25 mouse cellular contexts compared by ENCODE assay signal in the genomic region with DNA sequence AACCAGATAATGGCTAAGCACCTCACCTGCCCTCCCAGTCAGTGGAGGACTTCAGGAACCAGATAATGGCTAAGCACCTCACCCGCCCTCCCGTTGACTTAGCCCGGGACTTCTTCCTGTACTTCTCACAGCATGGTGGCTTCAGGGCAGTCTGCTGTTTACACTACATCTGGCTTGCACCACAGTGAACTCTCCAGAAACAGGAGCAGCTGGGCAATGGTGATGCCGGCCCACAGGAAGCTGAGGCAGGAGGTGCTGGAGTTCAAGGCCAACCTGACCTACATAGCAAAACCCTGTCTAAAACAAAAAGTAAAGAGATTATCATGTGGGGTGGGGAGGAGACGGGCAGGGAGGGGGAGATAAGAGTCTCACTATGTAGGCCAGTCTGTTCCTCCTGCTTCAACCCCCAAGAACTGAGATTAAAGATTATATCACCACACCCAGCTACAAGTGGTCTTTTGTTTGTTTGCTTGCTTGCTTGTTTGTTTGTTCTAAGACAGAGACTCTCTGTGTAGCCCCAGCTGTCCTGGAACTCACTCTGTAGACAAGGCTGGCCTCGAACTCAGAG. TPM values are rescaled to one million over a fixed set of nuclear protein-coding genes. Genes with fewer than 3 reads are reported as not detected.
DNase-seq lines count a peak whose midpoint lies in the region; ATAC-seq and TF ChIP-seq lines count a peak whose summit lies in the region.
"Had no signal": no experiment of that assay in that cellular context is flagged by ENCODE, and none has a peak within 500 bp of the region (broad histone marks: within the 10 kb centered on the region; RNA-seq: fewer than 3 reads in every experiment).

No protein-coding gene starts in this region.

- DNase-seq in CD4-positive helper T cell, adult 2 months (ENCODE audit: low read depth, low spot score), result peak; percentile 27
- no peak for DNase-seq in G1E (ENCODE audit: low spot score)
- DNase-seq in limb, embryonic 10.5 days (ENCODE audit: low spot score), result no peak
- DNase-seq in embryo, embryonic 11 days, result no peak
- no peak for DNase-seq in cerebellum, adult 9-10 months
- no peak for DNase-seq in forebrain, embryonic 11.5 days (ENCODE audit: low spot score)
- DNase-seq: adrenal gland, postnatal 25 days; cerebellum, adult 9-11 months; gastrocnemius, adult 2 months; kidney, adult 11 months; kidney, postnatal 4 days; left cerebral cortex, postnatal 4 days; lung, adult 2 months; lung, postnatal 14 days; right cerebral cortex, postnatal 14 days; thymus, postnatal 25 days had no signal

- H3K9ac ChIP-seq in liver, embryonic 15.5 days, result no peak overlapping the region
- no peak overlapping the region for H3K9ac ChIP-seq in forebrain, embryonic 11.5 days (ENCODE audit: low read length)
- H3K9ac ChIP-seq in midbrain, embryonic 13.5 days (replicated peaks), result no peak overlapping the region
- H3K9ac ChIP-seq: kidney, embryonic 15.5 days; midbrain, embryonic 12.5 days had no signal

- peak overlapping the region; percentile 87 for H3K27ac ChIP-seq in limb, embryonic 10.5 days
- no peak overlapping the region for H3K27ac ChIP-seq in liver, embryonic 15.5 days (replicated peaks)
- H3K27ac ChIP-seq in forebrain, embryonic 11.5 days (ENCODE audit: low read depth, low read length), result no peak overlapping the region
- no peak overlapping the region for H3K27ac ChIP-seq in midbrain, embryonic 13.5 days
- H3K27ac ChIP-seq: forebrain, embryonic 10.5 days; gastrocnemius, adult 2 months; hindbrain, embryonic 10.5 days; hindbrain, postnatal 0 days; kidney, embryonic 15.5 days; left cerebral cortex, adult 2 months; midbrain, embryonic 12.5 days had no signal

- ATAC-seq in G1E (ENCODE audit: extremely low read depth, insufficient number of reproducible peaks, low FRiP score, poor library complexity, severe bottlenecking), result no peak
- ATAC-seq in liver, embryonic 15.5 days (ENCODE audit: insufficient read depth), result 0 out of 2 replicates have a peak, but pooled peaks have one; percentile 16
- no peak for ATAC-seq in forebrain, embryonic 11.5 days (replicated peaks; ENCODE audit: low FRiP score)
- ATAC-seq in midbrain, embryonic 13.5 days, result no peak
- ATAC-seq: hindbrain, postnatal 0 days had no signal

- peaks cover 55% of the 10 kb centered on the region for H3K4me1 ChIP-seq in G1E (ENCODE audit: insufficient read depth, low read depth, low read length)
- peaks cover 63% of the 10 kb centered on the region for H3K4me1 ChIP-seq in limb, embryonic 10.5 days
- peaks cover 45% of the 10 kb centered on the region for H3K4me1 ChIP-seq in liver, embryonic 15.5 days (replicated peaks)
- peaks cover 11% of the 10 kb centered on the region for H3K4me1 ChIP-seq in forebrain, embryonic 11.5 days (replicated peaks; ENCODE audit: control insufficient read depth, insufficient read depth, low read length)
- H3K4me1 ChIP-seq in midbrain, embryonic 13.5 days (replicated peaks), result peaks cover 16% of the 10 kb centered on the region

- WGBS in limb, embryonic 10.5 days, result 70% methylated on average over 6 of the region's 6 CpGs
- WGBS in liver, embryonic 15.5 days (ENCODE audit: insufficient replicate concordance), result 17% methylated on average over 6 of the region's 6 CpGs
- 72% methylated on average over 6 of the region's 6 CpGs for WGBS in forebrain, embryonic 11.5 days
- 72% methylated on average over 6 of the region's 6 CpGs for WGBS in midbrain, embryonic 13.5 days

- no peaks in the 10 kb centered on the region for H3K9me3 ChIP-seq in G1E (replicated peaks)
- no peaks in the 10 kb centered on the region for H3K9me3 ChIP-seq in limb, embryonic 10.5 days (replicated peaks)
- no peaks in the 10 kb centered on the region for H3K9me3 ChIP-seq in liver, embryonic 15.5 days (replicated peaks)
- no peaks in the 10 kb centered on the region for H3K9me3 ChIP-seq in forebrain, embryonic 11.5 days (ENCODE audit: control insufficient read depth, low read length)
- no peaks in the 10 kb centered on the region for H3K9me3 ChIP-seq in midbrain, embryonic 13.5 days
- H3K9me3 ChIP-seq: forebrain, embryonic 10.5 days; hindbrain, embryonic 10.5 days; kidney, embryonic 15.5 days; midbrain, embryonic 12.5 days had no signal

- H3K4me2 ChIP-seq in liver, embryonic 15.5 days, result no peak overlapping the region
- H3K4me2 ChIP-seq in forebrain, embryonic 11.5 days (ENCODE audit: low read depth, low read length, severe bottlenecking), result no peak overlapping the region
- H3K4me2 ChIP-seq in midbrain, embryonic 13.5 days (replicated peaks), result no peak overlapping the region
- H3K4me2 ChIP-seq: heart, embryonic 11.5 days; kidney, embryonic 15.5 days; midbrain, embryonic 12.5 days had no signal

- peaks cover 12% of the 10 kb centered on the region for H3K27me3 ChIP-seq in G1E (ENCODE audit: insufficient read depth, low read length)
- H3K27me3 ChIP-seq in limb, embryonic 10.5 days (ENCODE audit: low read depth, poor library complexity, severe bottlenecking), result no peaks in the 10 kb centered on the region
- H3K27me3 ChIP-seq in liver, embryonic 15.5 days, result peaks cover 41% of the 10 kb centered on the region
- H3K27me3 ChIP-seq in forebrain, embryonic 11.5 days (ENCODE audit: control insufficient read depth, insufficient read depth, low read length), result peaks cover 7% of the 10 kb centered on the region
- H3K27me3 ChIP-seq in midbrain, embryonic 13.5 days, result peaks cover 24% of the 10 kb centered on the region
- H3K27me3 ChIP-seq: kidney, embryonic 15.5 days had no signal

- TF ChIP-seq CTCF in G1E (IDR thresholded peaks at IDR 0.05; ENCODE audit: low read depth, low read length), result no peak

- H3K4me3 ChIP-seq in G1E (ENCODE audit: low read depth, low read length), result peak overlapping the region; percentile 6; the same call in 1 of the 2 replicates
- H3K4me3 ChIP-seq in limb, embryonic 10.5 days, result no peak overlapping the region
- no peak overlapping the region for H3K4me3 ChIP-seq in liver, embryonic 15.5 days (replicated peaks)
- H3K4me3 ChIP-seq in forebrain, embryonic 11.5 days (ENCODE audit: low read depth, low read length), result no peak overlapping the region
- no peak overlapping the region for H3K4me3 ChIP-seq in midbrain, embryonic 13.5 days (replicated peaks)
- H3K4me3 ChIP-seq: forebrain, embryonic 10.5 days; gastrocnemius, adult 2 months; hindbrain, embryonic 10.5 days; kidney, embryonic 15.5 days; left cerebral cortex, adult 2 months; midbrain, embryonic 12.5 days had no signal

- H3K36me3 ChIP-seq in G1E (replicated peaks), result no peaks in the 10 kb centered on the region
- H3K36me3 ChIP-seq in limb, embryonic 10.5 days, result no peaks in the 10 kb centered on the region
- H3K36me3 ChIP-seq in liver, embryonic 15.5 days (replicated peaks), result no peaks in the 10 kb centered on the region
- no peaks in the 10 kb centered on the region for H3K36me3 ChIP-seq in forebrain, embryonic 11.5 days (ENCODE audit: control insufficient read depth, insufficient read depth, low read length)
- no peaks in the 10 kb centered on the region for H3K36me3 ChIP-seq in midbrain, embryonic 13.5 days
- H3K36me3 ChIP-seq: forebrain, embryonic 10.5 days; hindbrain, embryonic 10.5 days; kidney, embryonic 15.5 days; midbrain, embryonic 12.5 days had no signal

RNA-seq across cellular contexts. Expression of gene Acot11, which starts 25.8 kb away (rescaled TPM):
- total RNA-seq in G1E (2014; fragmentation: Nextera tagmentation), result not detected in 2 replicates
- total RNA-seq in G1E (2017), result 0.11 and 0.52 TPM in 2 replicates
- 0.02 and 0.03 TPM in 2 replicates for polyA plus RNA-seq in G1E (2012)
- polyA plus RNA-seq in limb, embryonic 10.5 days (2016; fragmentation: Nextera tagmentation; extraction: Ambion mirVana), result 9.0 and 10.7 TPM in 2 replicates
- polyA plus RNA-seq in liver, embryonic 15.5 days (2015; fragmentation: Nextera tagmentation; extraction: Ambion mirVana), result 4.7 and 6.4 TPM in 2 replicates
- 1.6 and 1.8 TPM in 2 replicates for polyA plus RNA-seq in forebrain, embryonic 11.5 days (2014; fragmentation: Nextera tagmentation; extraction: Ambion mirVana)
- polyA plus RNA-seq in midbrain, embryonic 13.5 days (2015; fragmentation: Nextera tagmentation; extraction: Ambion mirVana), result 1.00 and 1.4 TPM in 2 replicates
